Mouse (Mus musculus) forebrain, embryonic 10.5 days (tissue): ENCODE measurements around the gene Slc44a5. TPM values are rescaled to one million over a fixed set of nuclear protein-coding genes. Genes with fewer than 3 reads are reported as not detected.

Experiments used
- DNase-seq: peaks from one replicate; pipeline ENCODE4 v3.0.0-alpha.2; 2017; ENCODE audit warnings: low spot score; ENCODE audit errors: extremely low spot score
- H3K27ac ChIP-seq: fragments of 300-500 bp; sonication (generic); 2 replicates; pipeline ENCODE4 v1.5.1; 2016; ENCODE audit warnings: mild to moderate bottlenecking
- H3K27me3 ChIP-seq: fragments of 300-500 bp; sonication (generic); 2 replicates; pipeline ENCODE4 v1.6.1; 2016; ENCODE audit warnings: mild to moderate bottlenecking; ENCODE audit not compliant: poor library complexity, severe bottlenecking
- H3K36me3 ChIP-seq: fragments of 300-500 bp; sonication (generic); replicated peaks from 2 replicates; pipeline ENCODE4 v1.6.1; 2016; ENCODE audit warnings: mild to moderate bottlenecking, moderate library complexity
- H3K4me1 ChIP-seq: fragments of 300-500 bp; sonication (generic); 2 replicates; pipeline ENCODE4 v1.6.1; 2016
- H3K4me3 ChIP-seq: fragments of 300-500 bp; sonication (generic); 2 replicates; pipeline ENCODE4 v1.5.1; 2016; ENCODE audit warnings: mild to moderate bottlenecking, moderate library complexity
- H3K9me3 ChIP-seq: fragments of 300-500 bp; sonication (generic); 2 replicates; pipeline ENCODE4 v1.6.1; 2016; ENCODE audit warnings: mild to moderate bottlenecking, moderate library complexity
- WGBS: fragments of 180-500 bp; shearing (Covaris S2); methylation state at CpG from one replicate; pipeline ENCODE4 v1.1.7; 2016; 5-methylcytosine and 5-hydroxymethylcytosine counted together
- polyA plus RNA-seq: library from polyadenylated mRNA; unstranded; fragments of >200 nt; fragmentation: Nextera tagmentation; extraction: Ambion mirVana; gene quantifications from 2 replicates; pipeline ENCODE4 v1.2.1, GENCODE M21; 2016

Slc44a5 gene
- polyA plus RNA-seq, 1 experiment from 2014 or later: 0.82 TPM

GRCm38 (mm10) chr3:154288429-154289069, 315.3 kb downstream of the Slc44a5 start:
- Histone ChIP-seq H3K36me3 (no peaks in the 10 kb centered on the region), H3K9me3 (no peaks in the 10 kb centered on the region), H3K4me1 (no peaks in the 10 kb centered on the region), H3K4me3 (no peak overlapping the region), H3K27me3 (peaks cover 4% of the 10 kb centered on the region; the same call in 1 of the 2 replicates), H3K27ac (no peak overlapping the region; the same call in 1 of the 2 replicates)
- DNase-seq: no peak
- 83% methylated on average over 4 of the region's 4 CpGs for WGBS

DNA sequence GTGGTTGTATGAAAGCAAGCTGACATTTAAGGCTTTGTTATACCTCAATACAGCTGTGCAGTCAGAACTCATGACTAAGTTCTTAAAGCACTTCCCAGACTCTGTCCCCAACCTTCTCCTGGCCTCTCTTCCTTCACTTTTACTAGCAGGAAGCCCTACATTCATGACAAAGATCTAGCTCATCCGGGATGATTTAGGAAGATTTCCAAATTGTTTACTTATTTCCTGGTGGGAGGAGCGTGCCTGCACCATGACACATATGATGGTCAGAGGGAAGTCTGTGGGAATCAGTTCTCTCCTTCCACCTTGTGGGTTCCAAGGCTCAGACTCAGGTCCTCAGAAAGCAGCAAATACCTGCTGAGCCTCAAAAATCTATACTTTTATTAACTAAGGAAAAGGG, 317.1 kb downstream of the Slc44a5 start:
- Histone ChIP-seq H3K9me3 (no peaks in the 10 kb centered on the region), H3K27me3 (peaks cover 4% of the 10 kb centered on the region; the same call in 1 of the 2 replicates), H3K4me1 (no peaks in the 10 kb centered on the region), H3K4me3 (no peak overlapping the region), H3K36me3 (no peaks in the 10 kb centered on the region), H3K27ac (no peak overlapping the region)
- DNase-seq: no peak
- 89% methylated on average over 2 of the region's 2 CpGs for WGBS

- Histone ChIP-seq H3K4me3 (no peak overlapping the region), H3K27ac (no peak overlapping the region), H3K36me3 (no peaks in the 10 kb centered on the region), H3K9me3 (no peaks in the 10 kb centered on the region), H3K27me3 (peaks cover 4% of the 10 kb centered on the region; the same call in 1 of the 2 replicates), H3K4me1 (no peaks in the 10 kb centered on the region)
- whole genome bisulfite sequencing: 79% methylated on average over 5 of the region's 5 CpGs
- no peak for DNase-seq
These were observed 318.9 kb downstream of the Slc44a5 start for GRCm38 (mm10) chr3:154292126-154292525.

GRCm38 (mm10) chr3:154293839-154294490, 320.7 kb downstream of the Slc44a5 start:
- H3K4me3 ChIP-seq: no peak overlapping the region
- WGBS: 84% methylated on average over 9 of the region's 9 CpGs
- no peaks in the 10 kb centered on the region for H3K27me3 ChIP-seq
- H3K9me3 ChIP-seq: no peaks in the 10 kb centered on the region
- H3K27ac ChIP-seq: no peak overlapping the region
- no peak for DNase-seq
- no peaks in the 10 kb centered on the region for H3K36me3 ChIP-seq
- H3K4me1 ChIP-seq: no peaks in the 10 kb centered on the region

- no peak for DNase-seq
- no peaks in the 10 kb centered on the region for H3K4me1 ChIP-seq
- 95% methylated on average over 17 of the region's 17 CpGs for WGBS
- H3K9me3 ChIP-seq: no peaks in the 10 kb centered on the region
- no peak overlapping the region for H3K4me3 ChIP-seq
- H3K36me3 ChIP-seq: no peaks in the 10 kb centered on the region
- no peaks in the 10 kb centered on the region for H3K27me3 ChIP-seq
- no peak overlapping the region for H3K27ac ChIP-seq
These were observed 321.9 kb downstream of the Slc44a5 start for GRCm38 (mm10) chr3:154294924-154295834.

DNA sequence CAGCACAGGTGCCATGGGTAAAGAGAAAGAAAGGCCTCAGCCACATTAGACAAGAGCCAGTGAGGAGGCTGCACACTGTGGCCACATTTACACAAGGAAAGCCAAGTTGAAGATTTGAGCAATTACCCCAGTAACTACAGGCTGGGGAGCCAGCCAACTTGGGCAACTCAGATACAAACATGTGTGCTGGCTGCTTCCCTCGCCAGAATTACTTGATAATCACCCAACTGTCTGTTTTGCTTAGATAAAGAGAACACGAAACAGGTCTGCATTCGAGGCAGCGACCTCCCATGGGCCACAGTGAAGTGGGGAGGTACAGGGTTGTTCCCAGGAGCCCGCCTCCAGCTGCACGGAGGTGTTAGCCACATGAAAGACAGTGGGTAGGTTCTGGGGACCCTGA, 324.3 kb downstream of the Slc44a5 start:
- no peaks in the 10 kb centered on the region for H3K36me3 ChIP-seq

GRCm38 (mm10) chr3:154298490-154298889, 325.3 kb downstream of the Slc44a5 start:
- Histone ChIP-seq H3K27ac (no peak overlapping the region), H3K27me3 (no peaks in the 10 kb centered on the region), H3K4me1 (no peaks in the 10 kb centered on the region), H3K9me3 (no peaks in the 10 kb centered on the region), H3K4me3 (no peak overlapping the region), H3K36me3 (no peaks in the 10 kb centered on the region)
- DNase-seq: no peak

More for the DNA sequence above, 324.3 kb downstream of the Slc44a5 start:
- Histone ChIP-seq H3K27ac (no peak overlapping the region), H3K4me1 (no peaks in the 10 kb centered on the region), H3K4me3 (no peak overlapping the region), H3K9me3 (no peaks in the 10 kb centered on the region), H3K27me3 (no peaks in the 10 kb centered on the region)
- DNase-seq: no peak
- WGBS: 73% methylated on average over 6 of the region's 6 CpGs

DNA sequence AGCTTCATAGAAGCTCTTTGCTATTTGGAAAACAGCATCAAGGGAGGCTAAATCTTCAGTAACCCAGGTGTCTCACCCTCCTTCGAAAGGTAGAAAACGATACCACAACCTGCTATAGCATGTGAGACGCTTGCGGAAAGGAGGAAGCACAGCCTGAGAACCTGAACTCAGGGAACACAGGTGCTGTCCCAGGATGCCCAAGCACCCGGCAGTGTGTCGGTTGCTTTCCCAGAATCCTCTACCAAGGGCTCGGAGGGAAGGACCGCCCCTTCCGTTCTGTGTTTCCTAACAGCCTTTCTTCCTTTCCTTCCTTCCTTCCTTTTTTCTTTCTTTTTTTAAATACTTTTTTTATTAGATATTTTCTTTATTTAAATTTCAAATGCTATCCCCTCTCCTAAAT, 326.8 kb downstream of the Slc44a5 start:
- 92% methylated on average over 9 of the region's 9 CpGs for WGBS
- H3K27ac ChIP-seq: no peak overlapping the region
- no peaks in the 10 kb centered on the region for H3K4me1 ChIP-seq
- H3K4me3 ChIP-seq: no peak overlapping the region
- H3K36me3 ChIP-seq: no peaks in the 10 kb centered on the region
- no peak for DNase-seq
- no peaks in the 10 kb centered on the region for H3K9me3 ChIP-seq
- no peaks in the 10 kb centered on the region for H3K27me3 ChIP-seq

DNA sequence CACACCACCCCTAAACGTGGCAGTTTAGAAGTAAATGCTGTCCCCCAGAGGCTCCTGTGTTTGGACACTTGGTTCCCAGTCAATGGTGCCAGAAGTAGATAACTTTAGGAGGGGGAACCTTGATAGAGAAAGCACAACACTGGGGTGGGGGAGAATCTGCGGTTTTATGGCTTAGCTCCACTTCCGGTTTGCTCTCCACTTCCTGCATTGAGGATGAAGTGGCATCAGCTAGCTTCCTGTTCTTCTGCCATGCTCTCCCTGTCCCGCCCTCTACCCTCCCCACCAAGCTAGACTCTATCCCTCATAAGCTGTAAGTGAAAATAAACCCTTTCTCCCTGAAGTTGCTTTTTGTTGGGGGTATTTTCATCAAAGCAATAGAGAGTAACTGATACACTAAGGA, 327.9 kb downstream of the Slc44a5 start:
- WGBS: 89% methylated on average over 4 of the region's 4 CpGs
- H3K27me3 ChIP-seq: no peaks in the 10 kb centered on the region

DNA sequence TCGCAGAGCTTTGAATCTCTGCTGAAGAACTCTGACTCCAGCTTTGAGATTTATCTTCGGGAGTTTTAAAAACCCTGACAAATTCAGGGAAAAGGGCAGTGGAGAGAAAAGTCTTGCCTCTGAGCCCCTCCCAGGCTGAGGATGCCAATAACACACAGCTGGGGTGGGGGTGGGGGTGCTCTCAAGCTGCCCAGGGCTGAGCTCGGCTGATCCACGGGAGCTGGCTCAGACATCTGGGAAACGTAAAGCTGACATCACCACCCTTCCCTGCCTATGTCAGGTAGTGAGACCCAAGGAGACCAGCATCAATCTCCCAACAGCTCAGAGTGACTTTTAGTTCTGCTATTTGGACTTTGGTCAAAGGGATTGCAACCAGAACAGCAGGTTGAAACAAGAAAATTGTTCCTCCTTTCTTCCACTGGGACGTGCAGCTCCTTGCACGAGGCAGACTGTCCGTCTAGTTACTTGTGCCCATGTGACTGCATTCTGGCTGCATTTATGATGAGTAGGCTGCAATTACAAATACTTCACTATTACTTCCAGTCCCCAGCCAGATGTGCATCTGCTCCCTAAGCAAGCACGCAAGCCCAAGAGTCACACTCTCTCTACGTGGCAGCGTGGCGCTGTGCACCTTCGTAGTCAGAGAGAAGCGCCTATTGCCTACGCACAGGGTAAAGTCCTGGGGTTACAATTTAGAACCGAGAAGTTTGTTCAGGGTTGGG, 332.1 kb downstream of the Slc44a5 start:
- Histone ChIP-seq H3K27me3 (no peaks in the 10 kb centered on the region), H3K4me1 (no peaks in the 10 kb centered on the region), H3K9me3 (no peaks in the 10 kb centered on the region), H3K36me3 (no peaks in the 10 kb centered on the region), H3K27ac (no peak overlapping the region), H3K4me3 (no peak overlapping the region)
- DNase-seq: no peak
- WGBS: 80% methylated on average over 16 of the region's 16 CpGs

More for the DNA sequence above, 327.9 kb downstream of the Slc44a5 start:
- Histone ChIP-seq H3K36me3 (no peaks in the 10 kb centered on the region), H3K4me3 (no peak overlapping the region), H3K27ac (no peak overlapping the region), H3K9me3 (no peaks in the 10 kb centered on the region), H3K4me1 (no peaks in the 10 kb centered on the region)
- DNase-seq: no peak

DNA sequence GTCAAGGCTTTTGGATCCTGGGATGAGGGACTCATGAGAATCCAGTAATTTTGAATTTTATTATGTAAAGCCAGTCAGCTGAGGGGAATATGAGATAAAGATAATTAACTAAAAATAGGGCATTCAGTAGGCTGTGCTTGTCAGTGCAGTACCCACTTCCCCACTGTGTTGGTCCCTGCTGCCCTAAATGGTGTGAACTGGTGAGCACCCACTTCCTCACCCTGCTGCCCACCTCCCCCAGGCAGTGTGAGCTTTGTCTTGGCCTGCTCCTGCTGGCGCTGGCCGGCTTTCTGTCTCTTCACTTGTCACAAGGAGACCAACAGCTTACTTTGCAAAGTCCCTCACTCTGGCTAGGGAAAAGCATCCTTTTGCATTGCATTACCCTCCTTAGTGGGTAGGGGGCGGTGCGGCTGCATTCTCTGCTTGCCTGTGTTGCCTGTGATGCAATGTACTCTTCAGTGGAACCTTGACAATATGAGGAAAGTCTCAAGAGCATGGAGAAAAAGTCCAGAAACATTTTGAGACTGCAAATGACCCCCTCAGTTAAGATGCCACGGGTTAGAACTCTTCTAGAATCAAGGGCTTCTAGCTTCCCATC, 344.5 kb downstream of the Slc44a5 start:
- no peaks in the 10 kb centered on the region for H3K4me1 ChIP-seq
- 11% methylated on average over 5 of the region's 5 CpGs for WGBS
- H3K27me3 ChIP-seq: peaks cover 33% of the 10 kb centered on the region

More for the DNA sequence above, 344.5 kb downstream of the Slc44a5 start:
- peak; percentile 46 for DNase-seq
- Histone ChIP-seq H3K36me3 (no peaks in the 10 kb centered on the region), H3K9me3 (no peaks in the 10 kb centered on the region), H3K27ac (no peak overlapping the region), H3K4me3 (no peak overlapping the region)
